Mouse (Mus musculus) adrenal gland, postnatal 14 days (tissue): ENCODE results near the gene Ildr1. TPM values are rescaled to one million over a fixed set of nuclear protein-coding genes. Genes with fewer than 3 reads are reported as not detected.

Experiments used
- DNase-seq: peaks from one replicate; pipeline ENCODE4 v3.0.0; 2021; ENCODE audit warnings: mixed read lengths
- total RNA-seq: library from RNA; stranded (reverse); gene quantifications from 2 replicates; pipeline ENCODE4 v1.2.3, GENCODE M21; 2021

Ildr1 gene
- total RNA-seq, 1 experiment from 2014 or later = not detected

DNA sequence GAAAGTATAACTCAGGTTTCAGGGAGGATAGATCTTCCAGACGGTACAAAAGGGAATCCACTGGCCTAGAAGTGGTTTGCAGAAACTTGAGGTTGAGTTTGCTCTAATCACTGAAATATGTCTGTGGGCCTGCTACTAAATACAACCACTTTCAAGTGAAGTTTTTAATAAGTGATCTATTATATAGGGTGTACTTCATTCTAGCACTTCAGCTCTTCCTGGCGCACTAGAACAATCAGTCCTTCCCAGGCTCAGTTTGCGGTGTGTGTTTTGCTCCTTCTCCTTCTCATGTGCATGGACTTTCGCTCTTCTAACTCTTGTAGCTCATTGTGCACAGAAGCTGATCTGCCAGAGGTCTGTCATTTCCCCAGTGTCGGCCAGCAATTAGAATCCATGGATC is 79.2 kb downstream of the Ildr1 start:
- no peak for DNase-seq

DNA sequence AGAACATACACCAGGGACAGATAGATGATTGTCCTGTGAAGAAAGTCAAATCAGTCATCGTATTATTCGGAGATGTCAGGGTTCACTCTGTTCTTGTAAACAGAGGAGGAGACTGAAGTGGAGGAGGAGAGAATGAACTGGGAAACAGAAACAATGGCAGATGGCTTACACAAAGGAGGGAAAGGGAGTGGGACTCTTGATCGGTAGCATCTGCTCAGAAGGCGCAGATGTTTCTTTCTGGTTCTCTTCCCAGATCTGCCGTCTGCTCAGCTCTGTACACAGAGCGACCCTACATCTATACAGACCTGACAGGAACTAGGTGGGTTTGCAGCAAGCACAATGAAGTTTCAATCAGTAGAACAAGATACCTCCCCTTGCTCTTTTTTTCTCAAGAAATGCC is 81.9 kb downstream of the Ildr1 start:
- no peak for DNase-seq

Other genes starting within 250 kb of the Ildr1 start
- gene Stfa3, start 238.6 kb upstream of the Ildr1 start, total RNA-seq = not detected in 2 replicates
- gene Casr, start 131.8 kb upstream of the Ildr1 start, total RNA-seq = 0.11 TPM in 1 of 2 replicates, not detected in the other
- gene Cd86, start 27.9 kb upstream of the Ildr1 start, total RNA-seq = 2.1 and 3.9 TPM in 2 replicates
- gene Slc15a2, start 91.0 kb downstream of the Ildr1 start, total RNA-seq = 2.6 and 5.3 TPM in 2 replicates
- 15.3 and 17.5 TPM in 2 replicates for gene Iqcb1, start 134.4 kb downstream of the Ildr1 start, total RNA-seq
- gene Eaf2, start 181.0 kb downstream of the Ildr1 start, total RNA-seq = 2.1 and 2.4 TPM in 2 replicates
- gene Golgb1, start 181.2 kb downstream of the Ildr1 start, total RNA-seq = 59.7 and 63.3 TPM in 2 replicates
- gene Hcls1, start 241.0 kb downstream of the Ildr1 start, total RNA-seq = 12.2 and 27.7 TPM in 2 replicates